Mouse (Mus musculus) intestine, embryonic 16.5 days (tissue): ENCODE measurements around the gene Flvcr1. TPM values are rescaled to one million over a fixed set of nuclear protein-coding genes. Genes with fewer than 3 reads are reported as not detected.

Experiments used
- ATAC-seq: fragments of 200-750 bp; cut with Nextera tagmentation; 2 replicates; pipeline ENCODE4 v1.8.0; 2017; ENCODE audit warnings: moderate TSS enrichment, moderate library complexity
- H3K27ac ChIP-seq: fragments of 300-500 bp; sonication (generic); 2 replicates; pipeline ENCODE4 v1.5.1; 2014; ENCODE audit warnings: mild to moderate bottlenecking, low read length
- H3K27me3 ChIP-seq: fragments of 300-500 bp; sonication (generic); replicated peaks from 2 replicates; pipeline ENCODE4 v1.6.1; 2014; ENCODE audit warnings: low read length, control low read depth, mixed read lengths; ENCODE audit not compliant: control insufficient read depth, insufficient read depth
- H3K36me3 ChIP-seq: fragments of 300-500 bp; sonication (generic); 2 replicates; pipeline ENCODE4 v1.6.1; 2014; ENCODE audit warnings: low read length, control low read depth; ENCODE audit not compliant: control insufficient read depth, insufficient read depth
- H3K4me1 ChIP-seq: fragments of 300-500 bp; sonication (generic); 2 replicates; pipeline ENCODE4 v1.6.1; 2014; ENCODE audit warnings: low read length, control low read depth, mixed read lengths; ENCODE audit not compliant: control insufficient read depth, insufficient read depth
- H3K4me2 ChIP-seq: fragments of 300-500 bp; sonication (generic); 2 replicates; pipeline ENCODE4 v1.6.1; 2014; ENCODE audit warnings: low read depth, low read length, control low read depth
- H3K4me3 ChIP-seq: fragments of 300-500 bp; sonication (generic); 2 replicates; pipeline ENCODE4 v1.5.1; 2014; ENCODE audit warnings: mild to moderate bottlenecking, low read length
- H3K9ac ChIP-seq: fragments of 300-500 bp; sonication (generic); 2 replicates; pipeline ENCODE4 v1.6.1; 2014; ENCODE audit warnings: low read depth, low read length
- H3K9me3 ChIP-seq: fragments of 300-500 bp; sonication (generic); 2 replicates; pipeline ENCODE4 v1.6.1; 2016; ENCODE audit warnings: low read length, control low read depth; ENCODE audit not compliant: control insufficient read depth
- WGBS: fragments of 180-500 bp; shearing (Covaris S2); extraction: QIAGEN DNeasy Blood & Tissue Kit; methylation state at CpG from one replicate; pipeline ENCODE4 v1.1.7; 2014; 5-methylcytosine and 5-hydroxymethylcytosine counted together
- polyA plus RNA-seq: library from polyadenylated mRNA; unstranded; fragments of >200 nt; fragmentation: Nextera tagmentation; extraction: Ambion mirVana; gene quantifications from 2 replicates; pipeline ENCODE4 v1.2.1, GENCODE M21; 2015

Flvcr1 gene
- polyA plus RNA-seq, 1 experiment from 2014 or later: 8.4 TPM

DNA sequence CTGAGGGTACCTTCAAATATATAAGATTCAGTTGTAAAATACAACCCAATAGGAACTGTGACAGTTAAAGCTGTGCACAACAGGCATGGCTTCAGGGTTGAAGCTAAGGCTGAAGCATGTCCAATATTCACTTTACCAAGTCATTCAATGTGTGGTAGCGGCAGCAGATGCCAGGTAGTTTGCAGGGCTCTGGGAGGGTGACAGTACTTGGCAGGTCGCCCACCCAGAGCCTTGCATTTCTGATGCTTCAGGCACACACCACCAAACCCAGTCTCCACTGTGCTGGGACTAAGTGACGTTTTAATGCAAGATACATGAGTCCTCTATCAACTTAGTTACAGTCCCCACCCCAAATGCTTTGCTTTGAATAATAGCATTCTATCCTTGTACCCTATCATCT, 25.3 kb downstream of the Flvcr1 start:
- H3K4me3 ChIP-seq: no peak overlapping the region
- H3K4me2 ChIP-seq: no peak overlapping the region
- WGBS: 77% methylated on average over 3 of the region's 3 CpGs
- no peak overlapping the region for H3K9ac ChIP-seq
- no peaks in the 10 kb centered on the region for H3K36me3 ChIP-seq
- no peak for ATAC-seq
- H3K9me3 ChIP-seq: 0 out of 2 replicates have a peak, but pooled peaks cover 3% of the 10 kb centered on the region
- no peak overlapping the region for H3K27ac ChIP-seq
- H3K27me3 ChIP-seq: no peaks in the 10 kb centered on the region
- H3K4me1 ChIP-seq: no peaks in the 10 kb centered on the region

DNA sequence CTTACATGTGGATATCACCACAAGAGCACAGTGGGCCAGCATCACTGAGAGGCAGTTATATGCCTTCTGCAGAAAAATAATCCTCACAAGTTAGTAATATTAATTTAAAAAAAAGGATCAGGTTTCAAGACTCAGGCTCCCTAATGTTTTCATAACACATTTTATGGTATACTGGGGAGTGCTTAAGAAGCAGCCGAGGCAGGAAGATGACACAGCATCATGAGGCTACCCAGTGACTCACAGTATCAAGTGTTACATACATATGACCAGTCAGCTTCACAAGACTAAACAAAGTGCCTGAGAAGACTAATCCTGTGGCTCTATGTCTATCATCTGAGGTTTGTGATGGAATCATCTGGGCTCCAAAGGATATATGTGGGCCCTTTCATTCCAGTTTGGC, 27.9 kb downstream of the Flvcr1 start:
- no peaks in the 10 kb centered on the region for H3K27me3 ChIP-seq
- no peak overlapping the region for H3K27ac ChIP-seq
- no peak overlapping the region for H3K4me3 ChIP-seq
- no peak overlapping the region for H3K9ac ChIP-seq
- ATAC-seq: no peak
- H3K4me2 ChIP-seq: no peak overlapping the region
- WGBS: 64% methylated on average over 1 of the region's 1 CpGs
- H3K9me3 ChIP-seq: 0 out of 2 replicates have a peak, but pooled peaks cover 3% of the 10 kb centered on the region
- no peaks in the 10 kb centered on the region for H3K36me3 ChIP-seq
- H3K4me1 ChIP-seq: no peaks in the 10 kb centered on the region

DNA sequence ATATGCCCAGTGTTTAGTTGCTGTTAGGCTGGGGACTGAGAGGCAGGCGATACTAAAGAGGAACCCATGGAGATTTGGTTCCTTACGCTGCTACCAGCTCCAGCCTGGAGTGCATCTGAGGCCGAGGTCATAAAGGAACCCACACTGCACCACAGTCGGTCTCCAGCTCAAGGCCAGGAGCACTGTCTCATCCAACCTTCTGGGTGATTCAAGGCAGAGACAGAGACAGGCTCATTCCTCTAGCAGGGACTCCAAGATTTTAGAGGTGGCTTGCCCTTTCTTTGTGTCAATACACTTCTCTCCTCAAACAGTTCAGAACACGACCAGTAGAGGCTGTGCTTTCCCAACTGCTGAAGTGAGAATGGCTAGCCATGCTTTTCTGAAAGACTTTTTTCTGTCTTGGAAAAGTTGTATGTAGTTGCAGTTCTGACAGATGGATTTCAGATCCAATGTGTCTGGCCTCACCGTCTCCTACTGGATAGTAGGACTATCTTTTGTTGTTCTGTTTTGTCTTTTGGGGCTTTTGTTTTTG, 29.5 kb downstream of the Flvcr1 start:
- no peak overlapping the region for H3K4me3 ChIP-seq
- H3K9me3 ChIP-seq: 0 out of 2 replicates have a peak, but pooled peaks cover 3% of the 10 kb centered on the region
- no peak for ATAC-seq

DNA sequence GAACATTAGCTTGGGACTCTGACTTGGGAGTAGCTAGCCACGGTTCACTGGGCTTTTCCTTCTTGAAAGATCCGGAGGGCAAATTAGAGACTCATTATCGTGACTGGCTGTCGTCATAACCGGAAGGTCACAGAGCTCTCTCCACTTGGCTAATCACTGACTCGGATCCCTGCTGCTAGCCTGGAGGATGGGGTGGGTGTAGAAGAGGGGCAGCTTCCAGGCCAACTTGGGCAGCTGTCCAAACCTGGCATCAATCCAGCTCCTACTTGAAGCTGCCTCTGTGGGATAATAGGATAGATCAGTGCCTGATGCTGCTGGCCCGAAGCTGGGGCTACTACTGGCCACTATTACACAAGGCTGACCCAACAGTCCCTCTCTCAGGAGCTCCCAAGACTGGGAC, 30.4 kb downstream of the Flvcr1 start:
- H3K9me3 ChIP-seq: 0 out of 2 replicates have a peak, but pooled peaks cover 3% of the 10 kb centered on the region
- ATAC-seq: no peak
- H3K4me3 ChIP-seq: no peak overlapping the region
- H3K27ac ChIP-seq: no peak overlapping the region
- H3K4me1 ChIP-seq: no peaks in the 10 kb centered on the region
- H3K27me3 ChIP-seq: no peaks in the 10 kb centered on the region
- 58% methylated on average over 7 of the region's 7 CpGs for WGBS
- no peaks in the 10 kb centered on the region for H3K36me3 ChIP-seq
- no peak overlapping the region for H3K9ac ChIP-seq
- no peak overlapping the region for H3K4me2 ChIP-seq

More for the DNA sequence above, 29.5 kb downstream of the Flvcr1 start:
- WGBS: 70% methylated on average over 6 of the region's 6 CpGs
- no peaks in the 10 kb centered on the region for H3K4me1 ChIP-seq
- H3K27ac ChIP-seq: no peak overlapping the region
- H3K4me2 ChIP-seq: no peak overlapping the region
- no peaks in the 10 kb centered on the region for H3K36me3 ChIP-seq
- no peaks in the 10 kb centered on the region for H3K27me3 ChIP-seq
- H3K9ac ChIP-seq: no peak overlapping the region

- WGBS: 78% methylated on average over 9 of the region's 9 CpGs
- no peak for ATAC-seq
Measured at GRCm38 (mm10) chr1:190989437-190990082, 36.4 kb downstream of the Flvcr1 start.

GRCm38 (mm10) chr1:190981412-190981811, 44.5 kb downstream of the Flvcr1 start:
- no peaks in the 10 kb centered on the region for H3K27me3 ChIP-seq
- H3K4me1 ChIP-seq: peaks cover 15% of the 10 kb centered on the region
- H3K4me2 ChIP-seq: no peak overlapping the region
- no peak overlapping the region for H3K27ac ChIP-seq
- H3K9ac ChIP-seq: no peak overlapping the region
- H3K9me3 ChIP-seq: no peaks in the 10 kb centered on the region
- 87% methylated on average over 4 of the region's 4 CpGs for WGBS
- H3K36me3 ChIP-seq: no peaks in the 10 kb centered on the region
- H3K4me3 ChIP-seq: no peak overlapping the region
- ATAC-seq: no peak

More at GRCm38 (mm10) chr1:190989437-190990082, 36.4 kb downstream of the Flvcr1 start:
- Histone ChIP-seq H3K4me2 (no peak overlapping the region), H3K36me3 (no peaks in the 10 kb centered on the region), H3K4me3 (no peak overlapping the region), H3K9ac (no peak overlapping the region), H3K4me1 (no peaks in the 10 kb centered on the region), H3K27me3 (no peaks in the 10 kb centered on the region), H3K27ac (no peak overlapping the region), H3K9me3 (no peaks in the 10 kb centered on the region)

DNA sequence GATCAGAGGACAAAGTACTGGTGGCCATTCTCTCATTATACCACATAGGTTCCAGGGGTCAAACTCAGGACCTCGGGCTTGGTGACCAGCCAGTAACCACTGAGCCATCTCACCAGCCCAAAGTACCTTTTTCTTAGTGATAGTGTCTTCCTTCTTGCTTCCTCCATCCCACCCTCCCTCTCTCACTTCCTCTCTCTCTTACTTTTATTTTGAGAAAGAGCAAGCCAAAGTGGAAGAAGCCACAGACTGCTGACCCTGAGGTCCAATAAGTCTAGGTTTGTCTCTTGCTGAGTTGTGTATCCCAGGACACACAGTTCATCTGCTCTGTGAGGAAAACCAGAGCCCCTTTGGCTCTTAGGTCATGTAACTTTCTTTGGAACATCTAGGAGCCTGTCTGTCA, 45.5 kb downstream of the Flvcr1 start:
- no peak for ATAC-seq
- Histone ChIP-seq H3K4me1 (peaks cover 15% of the 10 kb centered on the region), H3K36me3 (no peaks in the 10 kb centered on the region), H3K27ac (no peak overlapping the region), H3K27me3 (no peaks in the 10 kb centered on the region), H3K4me3 (no peak overlapping the region), H3K9ac (no peak overlapping the region), H3K4me2 (no peak overlapping the region), H3K9me3 (no peaks in the 10 kb centered on the region)
- 89% methylated on average over 1 of the region's 1 CpGs for WGBS

- under 1% methylated on average over 38 of the region's 38 CpGs for WGBS
- H3K9me3 ChIP-seq: no peaks in the 10 kb centered on the region
- peak within 1 kb of the TSS; percentile 91 for H3K27ac ChIP-seq
- ATAC-seq: peak; percentile 98
- no peaks in the 10 kb centered on the region for H3K27me3 ChIP-seq
- H3K9ac ChIP-seq: peak within 1 kb of the TSS; percentile 79
- H3K4me3 ChIP-seq: peak within 1 kb of the TSS; percentile 70
- H3K36me3 ChIP-seq: no peaks in the 10 kb centered on the region
- peaks cover 15% of the 10 kb centered on the region for H3K4me1 ChIP-seq
- peak within 1 kb of the TSS; percentile 99 for H3K4me2 ChIP-seq
Measured at GRCm38 (mm10) chr1:190979100-190979563, 46.8 kb downstream of the Flvcr1 start, which contains the start of gene Vash2. Vash2 (minus strand) TSS chr1:190979296.

DNA sequence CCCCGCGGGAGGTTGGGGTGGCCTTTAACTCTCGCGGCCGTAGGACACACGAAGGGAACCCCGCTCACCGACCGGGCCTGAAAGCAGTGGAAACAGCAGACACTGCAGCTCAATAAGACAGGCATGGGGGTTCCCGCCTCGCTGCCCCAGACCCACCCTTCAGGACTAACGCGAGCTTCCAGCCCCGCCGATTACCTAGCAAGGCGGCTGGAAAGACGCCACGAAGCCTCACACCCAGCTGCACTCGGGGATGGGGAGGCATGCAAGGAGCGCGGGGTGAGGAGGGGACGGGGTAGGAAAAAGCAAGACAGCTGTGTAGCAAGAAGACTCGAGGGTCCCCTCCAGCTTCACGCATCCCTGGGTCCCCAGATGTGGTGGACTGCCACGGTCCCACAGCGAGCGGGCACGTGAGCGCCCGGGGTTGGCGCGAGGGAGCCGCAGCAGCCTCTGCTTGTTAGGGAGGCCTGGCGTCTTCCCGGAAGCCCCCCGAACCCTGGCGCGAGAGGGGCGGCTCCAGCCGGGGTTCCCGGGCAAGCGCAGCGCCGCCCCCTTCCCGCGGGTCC, 47.4 kb downstream of the Flvcr1 start:
- Histone ChIP-seq H3K27me3 (no peaks in the 10 kb centered on the region), H3K4me1 (peaks cover 15% of the 10 kb centered on the region), H3K4me2 (peak overlapping the region; percentile 99), H3K9ac (peak overlapping the region; percentile 79), H3K27ac (peak overlapping the region; percentile 91), H3K4me3 (peak overlapping the region; percentile 70), H3K9me3 (no peaks in the 10 kb centered on the region), H3K36me3 (no peaks in the 10 kb centered on the region)
- under 1% methylated on average over 46 of the region's 46 CpGs for WGBS
- peak; percentile 78 for ATAC-seq
